Mouse (Mus musculus): ENCODE measurements around the gene Cpm. TPM values are rescaled to one million over a fixed set of nuclear protein-coding genes. Genes with fewer than 3 reads are reported as not detected.

Gene Cpm
- polyA plus RNA-seq (2015; fragmentation: Nextera tagmentation; extraction: Ambion mirVana) = 44.4 and 50.7 TPM in 2 replicates

GRCm38 (mm10) chr10:117629169-117629971 is at the start of gene Cpm:
Gene Cpm (plus strand): TSS chr10:117629500.
- H3K4me3 ChIP-seq (replicated peaks) = peak within 1 kb of the TSS; percentile 71
- peaks cover 11% of the 10 kb centered on the region for H3K4me1 ChIP-seq (replicated peaks)
- under 1% methylated on average over 73 of the region's 73 CpGs for WGBS
- H3K27me3 ChIP-seq (replicated peaks) = peaks cover 5% of the 10 kb centered on the region; the same call in 1 of the 2 replicates
- no peaks in the 10 kb centered on the region for H3K9me3 ChIP-seq
- peak; percentile 98 for ATAC-seq
- H3K27ac ChIP-seq = no peak within 1 kb of the TSS
- H3K9ac ChIP-seq = peak within 1 kb of the TSS; percentile 57
- H3K36me3 ChIP-seq = no peaks in the 10 kb centered on the region
- peak within 1 kb of the TSS; percentile 98 for H3K4me2 ChIP-seq (replicated peaks)

DNA sequence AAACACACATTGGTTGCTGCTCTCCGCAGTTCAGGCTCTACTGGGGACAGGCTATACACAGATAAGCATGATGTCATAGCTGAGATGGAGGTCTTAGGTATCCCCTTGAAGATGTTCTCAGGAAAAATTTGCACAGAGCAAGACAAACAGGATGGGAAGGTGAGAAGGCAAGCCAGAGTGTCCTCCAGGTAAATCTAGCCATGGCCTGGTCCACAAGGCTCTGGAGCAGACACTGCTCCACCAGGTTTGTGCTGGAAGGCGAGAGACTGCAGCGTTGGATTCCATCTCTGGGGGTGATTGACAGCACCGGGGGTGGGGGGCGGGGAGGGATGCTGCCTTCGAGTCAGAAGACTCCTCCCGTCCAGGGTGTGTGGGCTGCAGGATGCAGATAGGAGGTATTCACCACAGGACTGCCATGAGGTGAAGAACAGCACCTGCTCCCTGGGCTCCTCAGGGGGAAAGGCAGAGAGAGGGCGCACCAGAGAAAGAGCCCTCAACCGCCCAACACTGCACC is 49.5 kb upstream of the Cpm start:
- no peak overlapping the region for H3K27ac ChIP-seq
- H3K4me1 ChIP-seq (replicated peaks) = no peaks in the 10 kb centered on the region
- no peak overlapping the region for H3K4me2 ChIP-seq (replicated peaks)
- no peaks in the 10 kb centered on the region for H3K27me3 ChIP-seq (replicated peaks)
- ATAC-seq = no peak
- H3K36me3 ChIP-seq = no peaks in the 10 kb centered on the region
- no peak overlapping the region for H3K4me3 ChIP-seq (replicated peaks)
- H3K9ac ChIP-seq = no peak overlapping the region
- H3K9me3 ChIP-seq = no peaks in the 10 kb centered on the region
- 54% methylated on average over 9 of the region's 9 CpGs for WGBS

DNA sequence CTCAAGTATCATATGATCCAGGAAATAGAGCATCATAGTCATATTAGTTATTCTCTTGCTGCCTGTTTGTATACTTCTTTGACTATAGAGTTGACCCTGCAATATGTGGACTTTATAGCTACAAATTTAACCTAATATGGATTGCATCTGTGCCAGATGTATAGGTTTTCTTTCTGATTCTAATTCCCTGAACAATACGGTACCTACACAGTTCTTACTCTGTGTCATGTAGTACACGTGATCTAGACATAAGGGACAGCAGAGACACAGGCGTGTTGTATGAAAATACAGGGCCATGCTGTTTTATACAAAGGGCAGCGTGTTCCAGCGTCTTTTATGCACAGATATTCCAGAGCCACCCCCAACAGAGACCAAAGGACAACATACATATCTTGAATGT is 48.9 kb upstream of the Cpm start:
- no peaks in the 10 kb centered on the region for H3K27me3 ChIP-seq (replicated peaks)
- WGBS = 90% methylated on average over 5 of the region's 5 CpGs
- no peak overlapping the region for H3K9ac ChIP-seq
- no peak for ATAC-seq
- no peak overlapping the region for H3K4me3 ChIP-seq (replicated peaks)
- H3K27ac ChIP-seq = no peak overlapping the region
- no peak overlapping the region for H3K4me2 ChIP-seq (replicated peaks)
- no peaks in the 10 kb centered on the region for H3K36me3 ChIP-seq
- H3K9me3 ChIP-seq = no peaks in the 10 kb centered on the region
- H3K4me1 ChIP-seq (replicated peaks) = no peaks in the 10 kb centered on the region

DNA sequence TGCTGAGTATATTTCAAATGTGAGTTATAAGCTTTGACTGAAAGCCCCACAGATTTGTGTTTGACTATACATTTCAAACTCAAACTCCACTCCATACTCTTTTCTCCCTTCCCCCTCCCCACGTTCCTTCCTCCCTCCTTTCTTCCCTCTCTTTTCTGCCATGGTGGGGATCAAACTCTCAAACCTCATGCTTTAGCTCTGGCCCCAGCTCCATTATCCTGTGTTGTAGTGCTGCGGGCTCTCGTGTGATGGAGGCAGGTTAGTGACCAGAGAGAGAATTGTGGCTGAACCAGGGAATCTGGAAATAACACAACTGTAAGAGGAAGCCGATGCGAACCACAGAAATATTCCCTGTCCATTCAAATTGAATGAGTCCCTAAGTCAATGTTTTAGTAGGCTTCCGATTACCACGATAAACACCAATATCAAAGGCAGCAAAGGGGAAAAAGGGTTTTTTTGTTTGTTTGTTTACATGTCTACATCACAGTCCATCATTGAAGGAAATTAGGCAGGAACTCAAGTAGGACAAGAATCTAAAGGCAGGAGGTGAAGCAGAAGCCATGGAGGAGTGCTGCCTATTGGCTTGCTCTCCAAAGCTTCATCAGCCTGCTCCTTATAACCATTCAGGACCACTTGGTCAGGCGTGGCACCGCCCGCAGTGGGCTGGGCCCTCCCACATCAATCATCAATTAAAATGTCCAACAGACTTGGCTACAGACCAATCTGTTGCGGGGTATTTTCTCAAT is 48.1 kb upstream of the Cpm start:
- WGBS = 91% methylated on average over 11 of the region's 11 CpGs
- H3K27me3 ChIP-seq (replicated peaks) = no peaks in the 10 kb centered on the region

DNA sequence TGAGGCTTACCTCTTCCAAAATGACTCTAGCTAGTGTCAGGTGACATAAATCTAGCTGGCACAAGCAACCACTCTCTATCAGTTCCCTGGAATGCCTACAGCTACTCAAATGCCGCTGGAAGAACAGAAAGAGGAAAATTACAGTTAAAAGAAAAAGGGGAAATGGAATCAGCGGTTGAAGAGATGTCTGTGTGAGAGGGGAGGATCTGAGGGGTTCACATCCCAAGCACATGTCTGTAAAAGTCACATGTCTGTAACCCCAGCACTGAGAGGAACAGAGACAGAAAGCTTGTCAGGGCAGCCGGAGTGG is 47.6 kb upstream of the Cpm start:
- ATAC-seq = no peak
- Histone ChIP-seq H3K9ac (no peak overlapping the region), H3K36me3 (no peaks in the 10 kb centered on the region), H3K4me2 (replicated peaks) (no peak overlapping the region), H3K27me3 (replicated peaks) (no peaks in the 10 kb centered on the region), H3K9me3 (no peaks in the 10 kb centered on the region), H3K4me3 (replicated peaks) (no peak overlapping the region), H3K4me1 (replicated peaks) (no peaks in the 10 kb centered on the region), H3K27ac (no peak overlapping the region)
- 89% methylated on average over 3 of the region's 3 CpGs for WGBS

More for the DNA sequence above, 48.1 kb upstream of the Cpm start:
- Histone ChIP-seq H3K4me1 (replicated peaks) (no peaks in the 10 kb centered on the region), H3K36me3 (no peaks in the 10 kb centered on the region), H3K4me2 (replicated peaks) (no peak overlapping the region), H3K9ac (no peak overlapping the region), H3K4me3 (replicated peaks) (no peak overlapping the region), H3K27ac (no peak overlapping the region), H3K9me3 (no peaks in the 10 kb centered on the region)
- no peak for ATAC-seq

DNA sequence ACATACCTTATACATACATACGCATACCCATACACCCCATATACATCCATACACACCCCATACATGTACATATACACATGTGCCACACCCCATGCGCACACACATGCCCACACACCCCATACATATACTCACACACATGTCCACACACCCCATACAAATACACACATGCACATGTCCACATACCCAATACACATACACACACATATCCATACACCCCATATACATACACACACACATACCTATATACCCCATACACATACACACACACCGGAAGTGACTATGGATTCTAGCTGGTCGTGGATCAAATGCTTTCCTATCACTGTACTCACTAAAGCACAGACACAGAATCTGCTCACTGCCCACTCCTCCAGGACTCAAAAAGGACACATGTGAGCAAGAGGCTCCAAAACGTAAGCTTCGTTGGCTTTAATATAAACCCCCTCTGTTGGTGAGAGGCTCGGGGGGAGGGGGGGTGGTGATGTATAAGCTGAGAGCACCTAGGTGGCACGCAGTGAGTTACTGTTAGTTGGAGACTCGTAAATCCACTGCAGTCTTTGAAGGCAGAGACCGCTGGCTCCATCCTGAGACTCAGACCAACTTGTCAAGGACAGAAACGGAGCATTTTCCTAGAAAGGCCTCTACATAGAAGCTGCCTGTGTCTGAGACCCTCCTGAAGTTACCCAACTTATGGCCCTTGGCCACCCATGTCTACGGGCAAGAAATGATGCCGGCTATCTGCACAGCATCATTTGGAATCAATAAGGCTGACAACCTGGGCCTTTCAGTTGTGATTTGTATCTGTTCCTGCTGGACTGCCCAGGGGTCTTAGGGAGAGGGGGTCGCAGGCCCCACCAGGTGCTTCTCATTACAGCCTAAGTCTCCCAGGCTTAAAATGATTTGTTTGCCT is 45.9 kb upstream of the Cpm start:
- Histone ChIP-seq H3K4me2 (replicated peaks) (no peak overlapping the region), H3K27me3 (replicated peaks) (no peaks in the 10 kb centered on the region), H3K27ac (no peak overlapping the region), H3K9ac (no peak overlapping the region), H3K9me3 (no peaks in the 10 kb centered on the region), H3K4me1 (replicated peaks) (no peaks in the 10 kb centered on the region), H3K4me3 (replicated peaks) (no peak overlapping the region), H3K36me3 (no peaks in the 10 kb centered on the region)
- ATAC-seq = no peak
- 47% methylated on average over 14 of the region's 14 CpGs for WGBS

GRCm38 (mm10) chr10:117584102-117584501 is 45.2 kb upstream of the Cpm start:
- no peak for ATAC-seq
- Histone ChIP-seq H3K27ac (no peak overlapping the region), H3K4me3 (replicated peaks) (no peak overlapping the region), H3K4me1 (replicated peaks) (no peaks in the 10 kb centered on the region), H3K36me3 (no peaks in the 10 kb centered on the region), H3K27me3 (replicated peaks) (no peaks in the 10 kb centered on the region), H3K9ac (no peak overlapping the region), H3K9me3 (no peaks in the 10 kb centered on the region), H3K4me2 (replicated peaks) (no peak overlapping the region)
- 38% methylated on average over 3 of the region's 3 CpGs for WGBS

DNA sequence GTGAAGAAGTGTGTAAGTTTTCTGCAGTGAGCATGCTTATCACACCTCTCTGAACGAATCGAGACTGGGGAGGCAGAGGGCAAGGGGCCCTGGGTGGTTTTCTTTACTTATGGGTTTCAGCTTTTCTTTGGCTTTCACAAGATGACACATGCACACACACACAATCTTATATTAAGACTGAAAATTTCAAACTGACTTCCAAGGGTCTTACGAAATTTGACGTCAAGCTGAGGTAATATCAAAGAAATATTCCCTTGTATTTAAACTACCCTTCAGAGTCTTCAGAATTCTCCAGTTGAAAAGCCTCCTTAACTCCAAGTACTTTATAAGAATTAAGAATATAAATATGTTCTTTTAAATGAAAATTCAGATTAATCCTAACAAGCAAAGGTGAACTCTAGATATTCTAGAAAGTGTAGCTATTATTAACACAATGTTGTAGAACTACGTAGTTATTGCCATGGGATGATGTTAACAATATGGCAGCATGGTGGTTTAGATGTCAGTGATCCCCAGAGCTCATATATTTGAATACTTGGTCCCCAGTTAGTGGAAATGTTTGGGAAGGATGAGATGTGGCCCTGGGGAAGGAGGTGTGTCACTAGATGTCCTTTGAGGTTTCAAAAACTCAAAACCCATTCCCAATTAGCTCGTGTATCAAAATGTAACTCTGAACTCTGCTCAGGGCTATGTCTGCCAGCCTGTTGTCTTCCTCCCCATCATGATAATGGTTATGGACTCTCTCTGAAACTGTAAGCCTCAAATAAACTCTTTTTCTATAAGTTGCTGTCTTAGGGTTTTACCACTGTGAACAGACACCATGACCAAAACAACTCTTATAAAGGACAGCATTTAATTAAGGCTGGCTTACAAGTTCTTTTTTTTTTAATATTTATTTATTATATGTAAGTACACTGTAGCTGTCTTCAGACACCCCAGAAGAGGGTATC is 44.5 kb upstream of the Cpm start:
- H3K9me3 ChIP-seq = no peaks in the 10 kb centered on the region

DNA sequence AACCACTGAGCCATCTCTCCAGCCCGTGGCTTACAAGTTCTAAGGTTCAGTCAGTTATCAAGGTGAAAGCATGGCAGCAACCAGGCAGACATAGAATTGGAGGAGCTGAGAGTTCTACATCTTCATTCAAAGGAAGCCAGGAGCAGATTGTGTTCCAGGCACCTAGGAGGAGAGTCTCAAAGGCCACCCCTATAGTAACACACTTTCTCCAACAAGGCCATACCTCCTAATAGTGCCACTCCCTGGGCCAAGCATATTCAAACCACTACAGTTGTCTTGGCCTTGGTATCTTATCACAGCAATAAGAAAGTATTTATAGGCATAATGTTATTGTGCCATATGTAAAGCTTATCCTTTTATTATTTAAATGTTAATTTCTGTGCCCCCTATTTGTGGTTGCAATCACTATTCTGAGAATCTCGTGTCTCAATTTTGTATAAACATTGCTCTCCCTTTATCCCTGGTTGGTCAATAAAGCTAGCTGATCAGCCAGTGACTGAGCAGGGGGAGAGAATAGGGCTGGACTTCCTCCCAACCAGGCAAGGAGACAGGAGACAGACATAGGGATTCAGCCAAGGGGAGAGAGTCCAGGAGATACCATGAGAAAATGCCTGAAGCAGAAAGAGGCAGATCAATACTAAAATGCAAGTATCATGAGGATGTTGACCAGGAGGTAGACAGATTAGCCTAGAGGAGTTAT is 43.5 kb upstream of the Cpm start:
- no peak overlapping the region for H3K9ac ChIP-seq
- no peaks in the 10 kb centered on the region for H3K4me1 ChIP-seq (replicated peaks)
- no peak overlapping the region for H3K4me2 ChIP-seq (replicated peaks)
- H3K36me3 ChIP-seq = no peaks in the 10 kb centered on the region
- 78% methylated on average over 2 of the region's 2 CpGs for WGBS
- H3K27me3 ChIP-seq (replicated peaks) = no peaks in the 10 kb centered on the region
- H3K27ac ChIP-seq = no peak overlapping the region
- H3K9me3 ChIP-seq = no peaks in the 10 kb centered on the region
- H3K4me3 ChIP-seq (replicated peaks) = no peak overlapping the region
- no peak for ATAC-seq

More for the DNA sequence above, 44.5 kb upstream of the Cpm start:
- no peak overlapping the region for H3K4me2 ChIP-seq (replicated peaks)
- no peak for ATAC-seq
- WGBS = 82% methylated on average over 6 of the region's 6 CpGs
- H3K4me3 ChIP-seq (replicated peaks) = no peak overlapping the region
- no peak overlapping the region for H3K27ac ChIP-seq
- no peaks in the 10 kb centered on the region for H3K27me3 ChIP-seq (replicated peaks)
- H3K9ac ChIP-seq = no peak overlapping the region
- H3K36me3 ChIP-seq = no peaks in the 10 kb centered on the region
- no peaks in the 10 kb centered on the region for H3K4me1 ChIP-seq (replicated peaks)

- H3K27ac ChIP-seq = no peak overlapping the region
- no peak overlapping the region for H3K9ac ChIP-seq
- no peaks in the 10 kb centered on the region for H3K27me3 ChIP-seq (replicated peaks)
- no peaks in the 10 kb centered on the region for H3K36me3 ChIP-seq
- H3K4me3 ChIP-seq (replicated peaks) = no peak overlapping the region
- no peaks in the 10 kb centered on the region for H3K4me1 ChIP-seq (replicated peaks)
- ATAC-seq = no peak
- no peak overlapping the region for H3K4me2 ChIP-seq (replicated peaks)
- no peaks in the 10 kb centered on the region for H3K9me3 ChIP-seq
- WGBS = 41% methylated on average over 11 of the region's 11 CpGs
Observed at GRCm38 (mm10) chr10:117586859-117587258, 42.4 kb upstream of the Cpm start.

GRCm38 (mm10) chr10:117587335-117587734 is 42.0 kb upstream of the Cpm start:
- WGBS = 92% methylated on average over 10 of the region's 10 CpGs
- Histone ChIP-seq H3K27me3 (replicated peaks) (no peaks in the 10 kb centered on the region), H3K9ac (no peak overlapping the region), H3K9me3 (no peaks in the 10 kb centered on the region), H3K27ac (no peak overlapping the region), H3K4me1 (replicated peaks) (no peaks in the 10 kb centered on the region), H3K4me2 (replicated peaks) (no peak overlapping the region), H3K4me3 (replicated peaks) (no peak overlapping the region), H3K36me3 (no peaks in the 10 kb centered on the region)
- no peak for ATAC-seq
